Mouse (Mus musculus): ENCODE measurements around the gene Zfp1. TPM values are rescaled to one million over a fixed set of nuclear protein-coding genes. Genes with fewer than 3 reads are reported as not detected.

The Zfp1 gene
- total RNA-seq (2014; rRNA removed) (15.0 and 15.5 TPM in 2 replicates), polyA plus RNA-seq (2015; fragmentation: Nextera tagmentation; extraction: Ambion mirVana) (21.0 and 21.2 TPM in 2 replicates)

DNA sequence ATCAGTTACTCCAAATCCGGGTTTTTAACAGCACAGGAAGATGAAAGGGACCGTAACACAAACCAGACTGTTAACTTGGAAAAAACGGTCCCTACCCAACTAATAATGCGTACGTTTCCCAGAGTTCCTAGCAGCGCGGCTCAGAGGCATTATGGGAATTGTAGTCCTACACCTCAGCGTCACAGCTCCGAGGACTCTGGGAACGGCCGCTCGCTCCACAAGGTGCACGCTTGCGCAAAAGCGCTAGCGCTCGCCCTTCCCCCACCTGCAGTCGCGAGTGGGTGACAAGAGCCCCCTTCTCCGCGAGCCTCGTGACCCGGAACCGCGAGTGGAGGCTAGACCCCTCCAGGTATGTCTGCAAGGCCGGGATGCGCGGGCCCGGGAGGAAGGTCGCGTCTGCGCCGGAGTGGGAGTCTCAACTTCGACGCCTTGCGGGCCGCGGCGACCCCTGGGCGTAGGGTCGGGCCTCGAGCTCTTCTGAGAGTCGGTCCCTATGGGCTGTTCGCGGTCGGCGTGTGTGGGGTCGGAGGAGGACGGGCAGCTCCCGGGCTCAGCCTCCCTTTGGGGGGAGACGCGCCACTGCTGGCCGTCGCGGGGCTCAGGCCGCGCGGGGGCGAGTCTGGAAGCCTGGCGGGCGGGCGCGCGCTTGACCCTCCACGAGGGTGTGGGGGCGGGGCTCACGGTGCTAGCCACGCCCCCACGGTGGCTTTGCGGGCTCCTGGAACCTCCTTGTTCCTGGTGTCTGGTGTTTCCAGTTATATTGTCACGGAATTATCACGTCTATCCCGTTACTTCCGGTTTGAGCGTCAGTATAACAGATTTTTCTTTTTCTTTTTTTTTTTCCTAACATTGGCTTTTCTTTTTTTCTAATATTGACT lies at the start of gene Zfp1:
Zfp1 (plus strand) TSS at position 138 of the 878 bp plus-strand sequence.
- Histone ChIP-seq H3K9me3 (ENCODE audit: low read length) (no peaks in the 10 kb centered on the region), H3K4me1 (ENCODE audit: insufficient read depth, low read length) (no peaks in the 10 kb centered on the region), H3K27me3 (ENCODE audit: insufficient read depth, low read length) (no peaks in the 10 kb centered on the region), H3K4me3 (ENCODE audit: low read length) (peak within 1 kb of the TSS; percentile 93), H3K27ac (peak within 1 kb of the TSS; percentile 96), H3K9ac (replicated peaks; ENCODE audit: low read length) (peak within 1 kb of the TSS; percentile 96), H3K4me2 (ENCODE audit: low read depth, low read length) (peak within 1 kb of the TSS; percentile 61), H3K36me3 (ENCODE audit: insufficient read depth, low read length) (no peaks in the 10 kb centered on the region)
- peak; percentile 98 for DNase-seq (ENCODE audit: low spot score)
- under 1% methylated on average over 70 of the region's 75 CpGs for WGBS
- ATAC-seq = peak; percentile 99
- 0 out of 2 replicates have a peak, but pooled peaks have one; percentile 14 for TF ChIP-seq CTCF (IDR thresholded peaks at IDR 0.05; ENCODE audit: low read depth)

DNA sequence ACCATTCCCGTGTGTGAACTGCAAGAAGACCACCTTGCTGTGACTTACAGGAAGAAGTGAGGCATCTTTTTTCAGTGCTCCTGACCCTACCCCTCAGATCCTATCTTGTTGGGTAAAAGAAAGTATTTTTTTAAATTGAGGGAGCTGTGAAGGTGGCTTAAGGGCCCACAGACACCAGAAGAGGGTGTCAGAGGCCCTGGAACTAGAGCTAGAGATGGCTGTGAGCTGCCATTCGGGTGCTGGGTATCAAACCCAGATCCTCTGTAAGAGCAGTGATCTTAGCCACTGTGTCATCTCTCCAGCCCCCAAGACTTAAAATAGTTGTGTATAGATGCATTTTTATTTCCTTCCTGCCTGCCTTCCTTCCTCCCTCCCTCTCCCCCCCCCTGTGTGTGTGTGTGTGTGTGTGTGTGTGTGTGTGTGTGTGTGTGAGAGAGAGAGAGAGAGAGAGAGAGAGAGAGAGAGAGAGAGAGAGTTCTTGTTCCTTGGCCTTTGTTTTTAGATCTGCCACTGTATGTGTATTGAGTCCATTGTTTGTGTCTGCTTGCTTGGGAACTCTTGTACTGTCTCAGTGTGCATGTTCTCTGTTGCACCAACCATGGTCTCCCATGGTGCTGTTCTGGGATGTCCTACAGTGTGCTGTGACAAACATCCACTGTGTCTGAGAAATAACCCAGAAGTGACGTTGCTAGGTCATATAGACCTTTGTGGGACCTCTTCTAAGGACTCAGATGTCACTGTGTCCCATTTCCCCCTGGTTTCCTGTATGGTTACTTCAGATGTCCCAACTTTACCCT lies 49.0 kb upstream of the Zfp1 start:
- no peaks in the 10 kb centered on the region for H3K9me3 ChIP-seq (ENCODE audit: low read length)
- ATAC-seq = no peak
- H3K36me3 ChIP-seq (ENCODE audit: insufficient read depth, low read length) = no peaks in the 10 kb centered on the region
- no peak for TF ChIP-seq CTCF (IDR thresholded peaks at IDR 0.05; ENCODE audit: low read depth)
- WGBS = 66% methylated on average over 3 of the region's 3 CpGs
- H3K9ac ChIP-seq (replicated peaks; ENCODE audit: low read length) = no peak overlapping the region
- H3K4me2 ChIP-seq (ENCODE audit: low read depth, low read length) = no peak overlapping the region
- H3K27ac ChIP-seq = no peak overlapping the region
- 0 out of 2 replicates have a peak, but pooled peaks cover 13% of the 10 kb centered on the region for H3K4me1 ChIP-seq (ENCODE audit: insufficient read depth, low read length)
- DNase-seq (ENCODE audit: low spot score) = no peak
- H3K27me3 ChIP-seq (ENCODE audit: insufficient read depth, low read length) = no peaks in the 10 kb centered on the region
- no peak overlapping the region for H3K4me3 ChIP-seq (ENCODE audit: low read length)

DNA sequence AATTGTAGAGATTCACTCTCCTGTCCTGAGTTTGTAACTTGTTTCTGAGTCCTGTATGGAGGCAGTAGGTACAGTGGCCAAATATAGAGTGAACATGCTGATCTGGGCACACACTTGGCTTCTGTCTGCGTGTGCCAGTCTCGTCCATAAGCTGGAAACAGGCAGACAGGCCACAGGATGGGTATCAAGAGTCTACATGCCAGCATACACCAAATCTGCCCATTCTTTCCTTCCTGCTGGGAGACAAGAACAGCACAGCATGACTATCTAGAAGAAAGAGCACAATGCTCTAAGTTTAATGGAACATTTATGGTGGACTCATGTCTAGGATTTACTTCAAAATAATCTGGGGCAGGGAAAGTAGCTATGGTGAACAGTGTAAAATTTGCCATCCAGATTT lies 48.2 kb upstream of the Zfp1 start:
- WGBS = 76% methylated on average over 2 of the region's 2 CpGs
- DNase-seq (ENCODE audit: low spot score) (no peak), ATAC-seq (no peak)
- 0 out of 2 replicates have a peak, but pooled peaks cover 13% of the 10 kb centered on the region for H3K4me1 ChIP-seq (ENCODE audit: insufficient read depth, low read length)
- no peak overlapping the region for H3K9ac ChIP-seq (replicated peaks; ENCODE audit: low read length)
- no peak overlapping the region for H3K27ac ChIP-seq
- no peaks in the 10 kb centered on the region for H3K9me3 ChIP-seq (ENCODE audit: low read length)
- no peaks in the 10 kb centered on the region for H3K36me3 ChIP-seq (ENCODE audit: insufficient read depth, low read length)
- no peaks in the 10 kb centered on the region for H3K27me3 ChIP-seq (ENCODE audit: insufficient read depth, low read length)
- no peak overlapping the region for H3K4me3 ChIP-seq (ENCODE audit: low read length)
- no peak for TF ChIP-seq CTCF (IDR thresholded peaks at IDR 0.05; ENCODE audit: low read depth)
- H3K4me2 ChIP-seq (ENCODE audit: low read depth, low read length) = no peak overlapping the region

DNA sequence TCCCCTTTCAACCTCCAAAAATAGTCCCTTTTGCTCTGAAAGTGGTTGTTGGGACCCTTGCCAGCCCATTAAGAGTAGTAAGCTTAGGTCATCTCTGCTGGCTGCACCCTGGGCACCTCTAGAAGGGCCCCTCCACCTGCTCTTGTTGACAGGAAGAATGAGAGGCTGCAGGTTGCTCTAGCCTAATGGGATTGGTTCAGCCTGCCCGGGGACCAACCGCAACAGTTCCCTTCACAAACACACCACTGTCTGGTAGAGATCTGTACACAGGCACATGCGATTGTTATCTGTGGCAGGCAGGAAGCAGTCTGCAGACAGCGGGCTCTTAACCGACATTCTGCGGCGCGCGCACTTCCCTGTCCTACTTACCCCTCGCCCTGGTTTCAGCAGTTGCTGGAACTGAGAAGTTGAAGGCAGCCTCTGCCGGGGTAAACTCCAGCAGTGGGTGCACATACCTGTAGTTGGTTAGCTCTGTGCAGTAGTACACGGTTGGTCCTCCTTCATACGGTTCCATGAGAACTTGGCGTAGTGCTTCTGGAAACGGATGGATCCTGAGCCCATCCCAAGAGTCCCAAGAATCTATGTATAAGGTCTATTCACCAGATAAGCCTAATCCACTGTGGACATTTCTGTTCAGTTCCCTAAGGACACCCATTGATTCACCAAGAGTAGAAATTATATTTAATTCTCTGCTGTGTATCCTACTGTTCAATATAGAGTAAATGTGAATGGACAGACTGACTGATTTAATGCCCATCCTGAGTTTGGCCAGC lies 47.3 kb upstream of the Zfp1 start:
- no peak for ATAC-seq

DNA sequence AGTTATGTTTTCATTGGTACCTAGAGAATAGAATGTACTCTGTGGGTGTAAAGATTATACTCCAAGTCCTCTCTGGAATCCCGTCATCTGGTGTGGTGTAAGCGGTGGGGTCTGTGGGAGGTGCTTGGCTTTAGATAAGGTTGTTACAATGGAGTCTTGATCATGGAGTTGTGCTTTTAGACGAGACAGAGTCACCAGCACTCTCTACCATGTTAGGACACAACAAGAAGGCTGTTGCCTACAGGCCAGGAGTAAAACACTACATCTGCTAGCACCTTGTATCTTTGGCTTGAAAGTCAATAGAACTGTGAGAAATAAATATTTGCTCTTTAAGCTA lies 46.7 kb upstream of the Zfp1 start:
- Histone ChIP-seq H3K9me3 (ENCODE audit: low read length) (no peaks in the 10 kb centered on the region), H3K36me3 (ENCODE audit: insufficient read depth, low read length) (no peaks in the 10 kb centered on the region), H3K4me2 (ENCODE audit: low read depth, low read length) (no peak overlapping the region), H3K4me1 (ENCODE audit: insufficient read depth, low read length) (0 out of 2 replicates have a peak, but pooled peaks cover 13% of the 10 kb centered on the region), H3K9ac (replicated peaks; ENCODE audit: low read length) (no peak overlapping the region), H3K27me3 (ENCODE audit: insufficient read depth, low read length) (no peaks in the 10 kb centered on the region), H3K27ac (no peak overlapping the region), H3K4me3 (ENCODE audit: low read length) (no peak overlapping the region)
- ATAC-seq (no peak), DNase-seq (ENCODE audit: low spot score) (no peak)
- WGBS = 44% methylated on average over 3 of the region's 3 CpGs
- no peak for TF ChIP-seq CTCF (IDR thresholded peaks at IDR 0.05; ENCODE audit: low read depth)

More for the DNA sequence above, 47.3 kb upstream of the Zfp1 start:
- Histone ChIP-seq H3K9ac (replicated peaks; ENCODE audit: low read length) (no peak overlapping the region), H3K4me2 (ENCODE audit: low read depth, low read length) (no peak overlapping the region), H3K4me3 (ENCODE audit: low read length) (no peak overlapping the region), H3K27me3 (ENCODE audit: insufficient read depth, low read length) (no peaks in the 10 kb centered on the region), H3K36me3 (ENCODE audit: insufficient read depth, low read length) (no peaks in the 10 kb centered on the region), H3K4me1 (ENCODE audit: insufficient read depth, low read length) (0 out of 2 replicates have a peak, but pooled peaks cover 13% of the 10 kb centered on the region), H3K9me3 (ENCODE audit: low read length) (no peaks in the 10 kb centered on the region), H3K27ac (no peak overlapping the region)
- 86% methylated on average over 15 of the region's 15 CpGs for WGBS
- no peak for DNase-seq (ENCODE audit: low spot score)
- TF ChIP-seq CTCF (IDR thresholded peaks at IDR 0.05; ENCODE audit: low read depth) = no peak

DNA sequence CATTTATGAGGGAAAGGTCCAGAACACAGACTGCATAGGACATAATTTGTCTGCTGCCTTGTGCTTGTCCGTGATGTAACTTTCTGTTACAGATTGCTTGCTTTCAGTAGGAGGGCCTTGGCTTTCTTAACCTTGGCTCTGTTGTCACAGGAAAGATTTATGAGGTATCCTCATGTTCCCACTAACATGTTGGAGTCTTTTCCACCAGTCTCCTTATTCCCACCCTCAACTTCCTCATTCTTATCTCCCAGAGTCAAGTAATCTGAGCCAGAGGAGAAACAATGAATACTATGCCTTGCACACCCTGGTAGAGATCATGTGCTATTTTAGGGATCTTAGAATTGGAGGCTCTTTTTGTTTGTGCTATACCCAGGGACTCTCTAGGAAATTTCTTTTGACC lies 45.9 kb upstream of the Zfp1 start:
- Histone ChIP-seq H3K36me3 (ENCODE audit: insufficient read depth, low read length) (no peaks in the 10 kb centered on the region), H3K4me1 (ENCODE audit: insufficient read depth, low read length) (0 out of 2 replicates have a peak, but pooled peaks cover 13% of the 10 kb centered on the region), H3K27me3 (ENCODE audit: insufficient read depth, low read length) (no peaks in the 10 kb centered on the region), H3K27ac (peak overlapping the region; percentile 5; the same call in 1 of the 2 replicates), H3K9me3 (ENCODE audit: low read length) (no peaks in the 10 kb centered on the region), H3K9ac (replicated peaks; ENCODE audit: low read length) (no peak overlapping the region), H3K4me3 (ENCODE audit: low read length) (no peak overlapping the region), H3K4me2 (ENCODE audit: low read depth, low read length) (no peak overlapping the region)
- no peak for TF ChIP-seq CTCF (IDR thresholded peaks at IDR 0.05; ENCODE audit: low read depth)
- DNase-seq (ENCODE audit: low spot score) (no peak), ATAC-seq (no peak)
- whole genome bisulfite sequencing = 60% methylated on average over 1 of the region's 1 CpGs

Data from hindbrain, postnatal 0 days (tissue).